Mouse (Mus musculus) CH12.LX (cell line): ENCODE data around the gene Arl5c.

Experiments
- CTCF ChIP-seq, 2 experiments: IDR thresholded peaks in 1 of 2; conservative IDR thresholded peaks in 1 of 2; 2 replicates each; pipeline ENCODE4 v1.5.1; 2011 to 2012; ENCODE audit warnings: low read depth in 2 of 2, low read length in 2 of 2, improper control_type of control experiment in 1 of 2, inconsistent platforms in 1 of 2, mild to moderate bottlenecking in 1 of 2, moderate library complexity in 1 of 2
- EP300 ChIP-seq: IDR thresholded peaks from 2 replicates; pipeline ENCODE4 v1.6.1; 2011; ENCODE audit warnings: low read length, improper control_type of control experiment
- ETS1 ChIP-seq: conservative IDR thresholded peaks from 2 replicates; pipeline ENCODE4 v1.6.1; 2012; ENCODE audit warnings: low read depth, mild to moderate bottlenecking, inconsistent platforms, low read length, improper control_type of control experiment, moderate library complexity
- MAFK ChIP-seq: IDR thresholded peaks from 2 replicates; pipeline ENCODE4 v1.6.1; 2011; ENCODE audit warnings: low read length, improper control_type of control experiment; ENCODE audit not compliant: insufficient replicate concordance
- NELFE ChIP-seq: IDR thresholded peaks from 2 replicates; pipeline ENCODE4 v1.6.1; 2011; ENCODE audit warnings: low read depth, low read length, improper control_type of control experiment
- POLR2A ChIP-seq: IDR thresholded peaks from 2 replicates; pipeline ENCODE4 v1.6.1; 2011; ENCODE audit warnings: low read depth, mild to moderate bottlenecking, improper control_type of control experiment, low read length
- TBP ChIP-seq: conservative IDR thresholded peaks from 2 replicates; pipeline ENCODE4 v1.6.1; 2011; ENCODE audit warnings: low read depth, low read length, improper control_type of control experiment
- UBTF ChIP-seq: IDR thresholded peaks from 2 replicates; pipeline ENCODE4 v1.6.1; 2012; ENCODE audit warnings: low read depth, mild to moderate bottlenecking, inconsistent platforms, low read length, improper control_type of control experiment, moderate library complexity
- USF1 ChIP-seq: IDR thresholded peaks from 2 replicates; pipeline ENCODE4 v1.6.1; 2014; ENCODE audit warnings: low read depth, mild to moderate bottlenecking, inconsistent platforms, low read length, improper control_type of control experiment
- ZC3H11A ChIP-seq: IDR thresholded peaks from 2 replicates; pipeline ENCODE4 v1.6.1; 2012; ENCODE audit warnings: low read depth, mild to moderate bottlenecking, inconsistent platforms, low read length, improper control_type of control experiment
- ZKSCAN1 ChIP-seq: IDR thresholded peaks from 2 replicates; pipeline ENCODE4 v1.6.1; 2012; ENCODE audit warnings: low read depth, inconsistent platforms, low read length, improper control_type of control experiment, borderline replicate concordance
- ZMIZ1 ChIP-seq: IDR thresholded peaks from 2 replicates; pipeline ENCODE4 v1.6.1; 2012; ENCODE audit warnings: low read depth, mild to moderate bottlenecking, inconsistent platforms, low read length, improper control_type of control experiment

- TF ChIP-seq USF1 (no peak), POLR2A (no peak), NELFE (no peak), ZMIZ1 (no peak), CTCF (conservative IDR thresholded peaks at IDR 0.05 in 1 of 2, IDR thresholded peaks at IDR 0.05 in 1 of 2; ENCODE audit: low read depth in 2 of 2, low read length in 2 of 2) (no peak), ETS1 (no peak), EP300 (no peak), UBTF (no peak), TBP (no peak), ZC3H11A (no peak), ZKSCAN1 (no peak), MAFK (no peak)
Observed at GRCm38 (mm10) chr11:97986738-97987465, 9.1 kb downstream of the Arl5c start.
